Mouse (Mus musculus) kidney, embryonic 16.5 days (tissue): ENCODE results near the gene Prdm2. TPM values are rescaled to one million over a fixed set of nuclear protein-coding genes. Genes with fewer than 3 reads are reported as not detected.

Source experiments
- ATAC-seq: fragments of 200-750 bp; cut with Nextera tagmentation; 2 replicates; pipeline ENCODE4 v1.8.0; 2017; ENCODE audit warnings: moderate TSS enrichment; ENCODE audit not compliant: low FRiP score, low TSS enrichment
- H3K27ac ChIP-seq: fragments of 300-500 bp; sonication (generic); 2 replicates; pipeline ENCODE4 v1.5.1; 2014; ENCODE audit warnings: low read length
- H3K27me3 ChIP-seq: fragments of 300-500 bp; sonication (generic); 2 replicates; pipeline ENCODE4 v1.6.1; 2014; ENCODE audit warnings: low read length, control low read depth, mixed read lengths; ENCODE audit not compliant: insufficient read depth
- H3K36me3 ChIP-seq: fragments of 300-500 bp; sonication (generic); 2 replicates; pipeline ENCODE4 v1.6.1; 2014; ENCODE audit warnings: low read length, control low read depth, mixed read lengths; ENCODE audit not compliant: insufficient read depth
- H3K4me1 ChIP-seq: fragments of 300-500 bp; sonication (generic); 2 replicates; pipeline ENCODE4 v1.6.1; 2014; ENCODE audit warnings: low read length, control low read depth, mixed read lengths; ENCODE audit not compliant: insufficient read depth
- H3K4me2 ChIP-seq: fragments of 300-500 bp; sonication (generic); replicated peaks from 2 replicates; pipeline ENCODE4 v1.6.1; 2014; ENCODE audit warnings: low read depth, low read length
- H3K4me3 ChIP-seq: fragments of 300-500 bp; sonication (generic); 2 replicates; pipeline ENCODE4 v1.5.1; 2014; ENCODE audit warnings: mild to moderate bottlenecking, low read length
- H3K9ac ChIP-seq: fragments of 300-500 bp; sonication (generic); replicated peaks from 2 replicates; pipeline ENCODE4 v1.6.1; 2014; ENCODE audit warnings: low read length
- H3K9me3 ChIP-seq: fragments of 300-500 bp; sonication (generic); 2 replicates; pipeline ENCODE4 v1.6.1; 2016; ENCODE audit warnings: low read length, control low read depth
- WGBS: fragments of 180-500 bp; shearing (Covaris S2); extraction: QIAGEN DNeasy Blood & Tissue Kit; methylation state at CpG from one replicate; pipeline ENCODE4 v1.1.7; 2014; 5-methylcytosine and 5-hydroxymethylcytosine counted together
- microRNA-seq: library from miRNA; unstranded; fragments of <30 nt; microRNA quantifications from one replicate; pipeline ENCODE4, GENCODE M21; 2016
- polyA plus RNA-seq: library from polyadenylated mRNA; unstranded; fragments of >200 nt; fragmentation: Nextera tagmentation; extraction: Ambion mirVana; gene quantifications from 2 replicates; pipeline ENCODE4 v1.2.1, GENCODE M21; 2015

Gene Prdm2
- polyA plus RNA-seq, 1 experiment from 2014 or later: 9.7 TPM

DNA sequence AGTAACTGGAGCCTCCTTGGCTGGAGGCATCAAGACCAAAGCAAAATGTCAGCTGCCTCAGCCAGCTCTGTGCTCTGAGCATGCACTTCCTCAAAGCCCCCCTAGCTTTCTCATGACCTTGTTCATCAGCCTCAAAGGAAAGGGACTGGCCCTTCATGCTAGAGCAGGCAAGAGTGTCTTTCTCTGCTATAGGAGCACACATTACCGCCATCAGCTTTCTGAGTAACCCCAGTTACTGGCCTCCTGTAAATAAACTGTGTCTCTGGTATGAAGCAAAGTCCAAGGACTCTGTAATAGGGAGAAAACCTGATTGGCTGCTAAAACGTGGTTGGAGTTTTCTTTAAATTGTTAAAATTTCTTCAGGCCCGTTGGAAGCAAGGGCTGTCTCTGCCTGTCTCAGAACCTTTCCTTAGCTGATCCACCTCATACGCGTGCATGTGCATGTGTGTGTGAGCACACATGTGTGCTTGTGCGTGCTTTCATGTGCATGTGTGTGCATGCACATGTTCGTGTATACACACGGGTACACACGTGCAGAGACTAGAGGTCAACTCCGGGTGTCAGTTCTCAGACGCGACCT lies 153.9 kb downstream of the Prdm2 start:
- no peak overlapping the region for H3K9ac ChIP-seq
- no peaks in the 10 kb centered on the region for H3K36me3 ChIP-seq
- no peaks in the 10 kb centered on the region for H3K9me3 ChIP-seq
- no peaks in the 10 kb centered on the region for H3K27me3 ChIP-seq
- H3K27ac ChIP-seq: peak overlapping the region; percentile 3; the same call in 1 of the 2 replicates
- H3K4me2 ChIP-seq: no peak overlapping the region
- 84% methylated on average over 12 of the region's 12 CpGs for WGBS
- no peaks in the 10 kb centered on the region for H3K4me1 ChIP-seq
- ATAC-seq: peak; percentile 84
- H3K4me3 ChIP-seq: no peak overlapping the region

Small RNA genes lying within 50 kb of the gene (microRNA-seq; reads per million reads assigned to microRNA genes)
- 1.3 reads per million for gene Mir7021

Other genes with a start within 250 kb of the Prdm2 start
- gene Pdpn, start 86.6 kb upstream of the Prdm2 start, polyA plus RNA-seq: 47.5 and 48.2 TPM in 2 replicates
- gene Lrrc38, start 136.8 kb upstream of the Prdm2 start, polyA plus RNA-seq: 0.06 and 0.12 TPM in 2 replicates
- not detected in 2 replicates for gene Pramel1, start 181.4 kb upstream of the Prdm2 start, polyA plus RNA-seq
- gene Pramef8, start 199.4 kb upstream of the Prdm2 start, polyA plus RNA-seq: 21.5 and 23.4 TPM in 2 replicates
- not detected in 2 replicates for gene Oog4, start 237.3 kb upstream of the Prdm2 start, polyA plus RNA-seq